Mouse (Mus musculus): ENCODE data around the gene Prpf4.

DNA sequence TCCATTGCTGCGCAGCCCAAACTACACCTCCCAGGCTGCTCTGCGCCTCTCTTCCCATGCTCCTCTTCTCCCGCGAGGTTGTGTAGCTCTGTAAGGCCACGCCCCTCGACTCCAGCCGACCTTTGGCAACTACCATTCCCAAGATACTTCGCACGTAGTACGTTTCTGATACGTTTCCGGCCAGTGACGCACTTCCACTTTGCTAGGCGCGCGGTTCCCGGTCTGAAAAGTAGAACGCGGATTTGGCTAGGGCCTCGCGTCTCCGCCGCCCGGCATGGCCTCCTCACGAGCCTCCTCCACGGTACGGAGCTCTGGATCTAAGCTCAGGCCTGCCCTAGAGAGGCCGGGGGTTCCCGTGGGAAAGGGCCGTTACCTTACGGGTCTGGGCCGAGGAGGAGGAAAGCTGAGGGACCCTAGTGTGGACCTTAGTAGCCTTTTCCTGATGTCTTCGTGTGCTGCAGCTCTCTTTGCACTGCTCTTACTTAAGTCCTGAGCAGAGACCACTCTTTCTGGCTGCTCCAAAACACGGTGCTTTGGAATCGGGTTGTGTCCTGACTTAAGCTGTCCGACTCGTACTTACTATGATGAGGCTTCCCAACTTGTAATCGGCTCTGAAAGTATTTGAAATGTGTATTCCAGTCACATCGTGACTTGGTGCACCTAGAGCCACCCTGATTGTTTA, at the start of gene Prpf4, which contains the start of gene Cdc26:
- TF ChIP-seq TAL1 (IDR thresholded peaks at IDR 0.05; ENCODE audit: low read length) (no peak), GATA1 (IDR thresholded peaks at IDR 0.05; ENCODE audit: low read length) (no peak)
